Mouse (Mus musculus): ENCODE measurements at regions not wholly inside any gene's neighbourhood (a gene's known extent, or its start where the extent isn't known, plus 50 kb on each side); places are given as distances from the start of the nearest gene placed in this dataset.
A peak's percentile ranks its signal among the peaks of the same experiment; 100 is the strongest.

DNA sequence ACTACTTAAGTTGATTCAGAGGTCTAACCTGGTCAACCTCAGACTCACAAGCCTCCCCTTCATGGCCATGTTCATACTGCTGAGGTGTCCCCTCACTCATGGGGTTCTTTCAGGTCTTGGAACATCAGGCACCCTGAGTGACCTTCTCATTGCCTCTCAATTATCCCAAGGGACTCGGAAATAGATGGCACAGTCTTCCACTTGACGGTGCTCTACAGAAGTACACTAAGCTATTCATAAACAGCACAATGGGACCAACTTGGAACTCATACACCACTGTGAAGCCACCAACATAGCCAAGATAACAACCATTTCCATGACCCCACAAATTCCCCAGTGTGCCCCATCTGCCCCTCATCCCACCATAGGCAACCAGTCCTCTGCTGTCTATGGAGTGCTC lies 118.4 kb downstream of the Srek1 start:
- Histone ChIP-seq H3K4me1 (ENCODE audit: control insufficient read depth, insufficient read depth, low read depth, low read length) (peaks cover 3% of the 10 kb centered on the region; the same call in 1 of the 2 replicates), H3K4me3 (ENCODE audit: low read length) (no peak overlapping the region), H3K27ac (ENCODE audit: low read depth, low read length) (no peak overlapping the region), H3K27me3 (replicated peaks; ENCODE audit: control insufficient read depth, insufficient read depth, low read length) (no peaks in the 10 kb centered on the region), H3K36me3 (ENCODE audit: control insufficient read depth, insufficient read depth, low read length) (no peaks in the 10 kb centered on the region), H3K9me3 (ENCODE audit: control insufficient read depth, low read length) (no peaks in the 10 kb centered on the region), H3K4me2 (ENCODE audit: low read length) (no peak overlapping the region), H3K9ac (ENCODE audit: low read depth, low read length) (no peak overlapping the region)
- no peak for ATAC-seq
- WGBS = 90% methylated on average over 2 of the region's 2 CpGs

DNA sequence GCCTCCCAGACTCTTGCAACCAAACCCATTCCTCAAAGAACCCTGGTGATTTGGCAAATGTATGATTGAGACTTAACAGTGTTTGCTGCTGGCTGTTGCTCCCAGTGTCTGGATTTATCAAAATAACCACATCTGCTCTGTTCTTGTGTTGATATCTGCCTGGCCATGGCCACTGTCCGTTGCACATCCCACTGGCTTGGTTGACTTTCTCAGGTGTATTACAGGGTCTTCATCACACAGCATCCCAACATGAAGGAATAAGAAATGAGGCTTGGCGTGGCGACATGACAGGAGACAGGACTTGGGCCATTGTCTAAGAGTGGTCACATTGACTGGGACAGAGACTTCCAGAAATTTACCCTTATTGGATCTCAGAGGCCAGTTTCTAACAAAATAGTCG lies 121.2 kb downstream of the Srek1 start:
- Histone ChIP-seq H3K9ac (ENCODE audit: low read depth, low read length) (no peak overlapping the region), H3K4me2 (ENCODE audit: low read length) (no peak overlapping the region), H3K36me3 (ENCODE audit: control insufficient read depth, insufficient read depth, low read length) (no peaks in the 10 kb centered on the region), H3K27me3 (replicated peaks; ENCODE audit: control insufficient read depth, insufficient read depth, low read length) (no peaks in the 10 kb centered on the region), H3K9me3 (ENCODE audit: control insufficient read depth, low read length) (no peaks in the 10 kb centered on the region), H3K27ac (ENCODE audit: low read depth, low read length) (no peak overlapping the region), H3K4me1 (ENCODE audit: control insufficient read depth, insufficient read depth, low read depth, low read length) (no peaks in the 10 kb centered on the region), H3K4me3 (ENCODE audit: low read length) (no peak overlapping the region)
- no peak for ATAC-seq
- 87% methylated on average over 4 of the region's 4 CpGs for WGBS

DNA sequence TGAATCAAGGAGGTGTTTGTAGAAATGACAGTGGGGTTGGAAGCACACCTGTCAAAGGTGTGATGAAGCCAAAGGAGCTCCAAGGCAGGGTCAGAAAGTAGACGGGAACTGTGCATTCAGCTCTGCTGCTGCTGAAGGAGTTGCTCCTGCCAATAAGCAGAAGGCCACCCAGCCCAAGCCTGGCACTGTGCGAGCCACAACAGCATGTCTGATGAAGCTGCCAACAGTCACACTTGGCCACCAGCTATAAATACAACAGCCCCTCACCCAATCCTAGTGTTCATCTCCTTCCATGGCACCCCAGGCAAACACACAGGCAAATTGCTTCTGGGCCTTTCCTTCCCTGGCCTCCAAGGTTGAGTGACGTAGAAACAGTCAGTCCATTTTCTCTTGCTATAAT lies 125.0 kb downstream of the Srek1 start:
- H3K4me2 ChIP-seq (ENCODE audit: low read length) = no peak overlapping the region
- ATAC-seq = no peak
- no peaks in the 10 kb centered on the region for H3K36me3 ChIP-seq (ENCODE audit: control insufficient read depth, insufficient read depth, low read length)
- H3K4me1 ChIP-seq (ENCODE audit: control insufficient read depth, insufficient read depth, low read depth, low read length) = no peaks in the 10 kb centered on the region
- no peak overlapping the region for H3K27ac ChIP-seq (ENCODE audit: low read depth, low read length)
- H3K27me3 ChIP-seq (replicated peaks; ENCODE audit: control insufficient read depth, insufficient read depth, low read length) = no peaks in the 10 kb centered on the region
- 82% methylated on average over 3 of the region's 3 CpGs for WGBS
- H3K9me3 ChIP-seq (ENCODE audit: control insufficient read depth, low read length) = no peaks in the 10 kb centered on the region
- no peak overlapping the region for H3K9ac ChIP-seq (ENCODE audit: low read depth, low read length)
- no peak overlapping the region for H3K4me3 ChIP-seq (ENCODE audit: low read length)

DNA sequence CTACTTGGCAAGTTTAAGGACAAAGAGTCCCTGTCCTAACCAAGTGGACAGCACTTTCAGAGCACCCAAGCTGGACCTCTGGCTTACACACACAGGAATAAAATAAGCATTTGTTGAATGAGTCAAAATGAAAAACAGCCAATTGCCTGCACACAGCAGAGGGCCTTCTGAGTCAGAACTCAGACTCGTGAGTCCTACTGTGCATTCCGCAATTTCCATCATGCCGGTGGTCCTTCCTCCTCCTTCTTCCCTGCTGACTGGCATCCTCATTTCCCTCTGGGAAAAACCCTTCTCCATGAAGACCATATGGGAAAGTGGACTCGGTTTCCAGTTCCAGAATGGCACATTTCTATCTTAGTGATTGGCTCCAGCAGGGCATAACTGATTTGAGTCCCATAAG lies 126.4 kb downstream of the Srek1 start:
- WGBS = 68% methylated on average over 4 of the region's 4 CpGs
- ATAC-seq = no peak
- H3K4me3 ChIP-seq (ENCODE audit: low read length) = no peak overlapping the region
- no peaks in the 10 kb centered on the region for H3K36me3 ChIP-seq (ENCODE audit: control insufficient read depth, insufficient read depth, low read length)
- H3K27me3 ChIP-seq (replicated peaks; ENCODE audit: control insufficient read depth, insufficient read depth, low read length) = no peaks in the 10 kb centered on the region
- H3K9ac ChIP-seq (ENCODE audit: low read depth, low read length) = no peak overlapping the region
- H3K27ac ChIP-seq (ENCODE audit: low read depth, low read length) = no peak overlapping the region
- no peak overlapping the region for H3K4me2 ChIP-seq (ENCODE audit: low read length)
- H3K4me1 ChIP-seq (ENCODE audit: control insufficient read depth, insufficient read depth, low read depth, low read length) = no peaks in the 10 kb centered on the region
- no peaks in the 10 kb centered on the region for H3K9me3 ChIP-seq (ENCODE audit: control insufficient read depth, low read length)

DNA sequence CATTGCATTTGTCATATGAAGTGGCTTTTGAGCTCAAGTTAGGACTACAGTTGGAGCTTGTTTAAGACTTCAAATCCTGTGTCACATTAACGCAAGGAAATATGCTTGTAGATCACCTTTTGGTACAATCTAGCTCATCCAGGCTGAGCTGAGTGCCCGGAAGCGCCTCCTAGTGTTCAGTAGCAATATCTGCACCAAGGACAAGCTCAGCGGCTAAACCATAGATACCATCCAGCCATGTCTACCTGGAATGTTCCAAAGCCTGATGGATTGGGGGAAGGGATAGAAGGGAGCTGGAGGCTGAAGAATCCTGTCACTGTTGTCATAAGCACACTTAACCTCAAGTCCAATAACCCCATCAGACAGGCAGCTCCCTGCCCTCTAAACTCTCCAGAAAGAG lies 128.4 kb downstream of the Srek1 start:
- 42% methylated on average over 4 of the region's 4 CpGs for WGBS
- no peak for ATAC-seq
- H3K4me2 ChIP-seq (ENCODE audit: low read length) = no peak overlapping the region
- H3K36me3 ChIP-seq (ENCODE audit: control insufficient read depth, insufficient read depth, low read length) = no peaks in the 10 kb centered on the region
- H3K27ac ChIP-seq (ENCODE audit: low read depth, low read length) = no peak overlapping the region
- no peaks in the 10 kb centered on the region for H3K4me1 ChIP-seq (ENCODE audit: control insufficient read depth, insufficient read depth, low read depth, low read length)
- H3K9me3 ChIP-seq (ENCODE audit: control insufficient read depth, low read length) = no peaks in the 10 kb centered on the region
- no peak overlapping the region for H3K4me3 ChIP-seq (ENCODE audit: low read length)
- no peaks in the 10 kb centered on the region for H3K27me3 ChIP-seq (replicated peaks; ENCODE audit: control insufficient read depth, insufficient read depth, low read length)
- H3K9ac ChIP-seq (ENCODE audit: low read depth, low read length) = no peak overlapping the region

DNA sequence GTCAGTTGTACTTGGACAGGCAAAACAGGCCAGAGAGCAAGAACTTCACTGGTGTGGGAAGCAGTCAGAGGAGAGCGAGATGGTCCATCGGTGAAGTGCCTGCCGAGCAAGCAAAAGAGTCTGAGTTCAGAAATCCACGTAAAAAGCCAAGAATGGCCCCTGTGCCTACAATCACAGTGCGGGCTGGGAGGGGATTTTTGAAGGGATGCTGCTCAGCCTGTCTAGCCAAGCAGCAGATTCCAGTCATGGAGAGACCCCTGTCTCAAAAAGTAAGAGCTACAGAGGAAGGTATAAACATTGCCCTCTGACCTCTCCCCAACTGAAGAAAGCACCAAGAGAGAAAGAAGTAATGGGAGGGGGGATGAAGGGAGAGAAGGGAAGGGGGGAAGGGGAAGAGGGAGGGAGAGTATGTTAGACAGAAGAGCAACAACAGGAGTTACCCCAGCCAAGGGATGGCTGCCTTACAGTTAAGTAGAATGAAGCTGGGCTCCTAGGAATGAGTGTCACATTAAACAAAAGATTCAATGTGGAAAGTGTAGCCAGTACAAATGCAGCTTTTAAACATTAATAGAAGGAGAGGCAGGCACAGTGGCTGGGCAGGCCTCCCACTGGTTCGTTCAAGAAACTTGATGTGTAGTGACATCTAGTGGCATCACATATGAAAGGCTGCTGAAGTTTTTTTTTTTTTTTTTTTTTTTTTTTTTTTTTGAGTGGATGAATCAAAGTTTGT lies 130.2 kb downstream of the Srek1 start:
- Histone ChIP-seq H3K4me2 (ENCODE audit: low read length) (no peak overlapping the region), H3K4me1 (ENCODE audit: control insufficient read depth, insufficient read depth, low read depth, low read length) (no peaks in the 10 kb centered on the region), H3K27me3 (replicated peaks; ENCODE audit: control insufficient read depth, insufficient read depth, low read length) (no peaks in the 10 kb centered on the region), H3K9me3 (ENCODE audit: control insufficient read depth, low read length) (no peaks in the 10 kb centered on the region), H3K36me3 (ENCODE audit: control insufficient read depth, insufficient read depth, low read length) (no peaks in the 10 kb centered on the region), H3K27ac (ENCODE audit: low read depth, low read length) (no peak overlapping the region), H3K4me3 (ENCODE audit: low read length) (no peak overlapping the region), H3K9ac (ENCODE audit: low read depth, low read length) (no peak overlapping the region)
- 48% methylated on average over 6 of the region's 6 CpGs for WGBS
- ATAC-seq = peak; percentile 89

DNA sequence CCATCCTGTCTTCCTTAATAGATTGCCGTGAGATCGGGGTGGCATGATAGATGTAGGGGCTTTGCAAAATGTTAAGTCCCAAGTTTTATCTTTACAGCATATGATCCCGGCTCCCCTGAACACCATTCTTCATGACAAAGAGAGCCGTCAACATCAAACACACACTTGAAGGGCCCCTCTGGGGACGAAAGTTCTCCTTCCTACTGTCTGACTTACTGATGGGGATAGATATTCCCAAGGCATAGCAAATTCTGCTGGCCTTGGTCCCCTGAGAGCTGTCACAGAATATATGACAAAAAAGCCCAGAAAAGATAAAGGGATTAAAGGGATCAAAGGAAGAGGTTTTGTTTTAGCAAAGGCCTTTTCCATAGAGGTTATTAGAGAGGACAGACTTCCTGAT lies 130.9 kb downstream of the Srek1 start:
- H3K36me3 ChIP-seq (ENCODE audit: control insufficient read depth, insufficient read depth, low read length) = no peaks in the 10 kb centered on the region
- ATAC-seq = no peak
- no peak overlapping the region for H3K27ac ChIP-seq (ENCODE audit: low read depth, low read length)
- H3K4me1 ChIP-seq (ENCODE audit: control insufficient read depth, insufficient read depth, low read depth, low read length) = no peaks in the 10 kb centered on the region
- no peaks in the 10 kb centered on the region for H3K9me3 ChIP-seq (ENCODE audit: control insufficient read depth, low read length)
- H3K9ac ChIP-seq (ENCODE audit: low read depth, low read length) = no peak overlapping the region
- no peak overlapping the region for H3K4me2 ChIP-seq (ENCODE audit: low read length)
- H3K27me3 ChIP-seq (replicated peaks; ENCODE audit: control insufficient read depth, insufficient read depth, low read length) = no peaks in the 10 kb centered on the region
- 46% methylated on average over 5 of the region's 5 CpGs for WGBS
- H3K4me3 ChIP-seq (ENCODE audit: low read length) = no peak overlapping the region

DNA sequence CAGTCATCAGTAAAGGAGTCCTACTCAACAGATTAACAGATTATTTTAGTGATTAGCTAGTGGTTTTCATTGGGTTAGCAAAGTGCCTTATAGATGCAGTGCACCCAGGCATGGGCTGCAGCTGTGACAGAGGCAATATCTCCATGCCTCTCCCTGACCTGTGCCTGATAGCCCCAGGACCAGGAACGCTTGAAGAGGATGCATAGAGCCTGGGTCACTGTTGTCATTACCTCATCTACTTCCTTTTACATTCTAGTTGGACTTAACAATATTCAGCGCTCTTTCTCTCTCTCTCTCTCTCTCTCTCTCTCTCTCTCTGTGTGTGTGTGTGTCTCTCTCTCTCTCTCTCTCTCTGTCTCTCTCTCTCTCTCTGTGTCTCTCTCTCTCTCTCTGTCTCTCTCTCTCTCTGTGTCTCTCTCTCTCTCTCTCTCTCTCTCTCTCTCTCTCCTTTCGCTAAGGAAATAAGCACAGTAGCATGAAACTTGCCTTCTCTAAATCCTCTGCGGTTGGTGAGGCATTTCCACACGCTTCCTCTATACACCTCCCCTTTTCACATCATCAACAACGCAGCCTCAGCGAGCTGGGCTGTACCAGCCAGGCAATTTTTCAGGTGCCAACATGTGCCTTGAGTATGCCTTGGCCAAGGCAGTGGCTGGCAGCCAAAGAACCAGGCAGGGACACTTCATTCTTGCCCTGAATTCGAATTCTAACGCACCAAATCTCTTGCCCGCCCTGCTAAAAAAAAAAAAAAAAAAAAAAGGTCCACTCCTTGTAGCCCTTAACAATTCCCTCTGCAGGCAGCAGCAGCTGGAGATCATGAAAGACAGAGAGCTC lies 131.6 kb downstream of the Srek1 start:
- Histone ChIP-seq H3K4me1 (ENCODE audit: control insufficient read depth, insufficient read depth, low read depth, low read length) (no peaks in the 10 kb centered on the region), H3K4me3 (ENCODE audit: low read length) (no peak overlapping the region), H3K4me2 (ENCODE audit: low read length) (no peak overlapping the region), H3K9ac (ENCODE audit: low read depth, low read length) (no peak overlapping the region), H3K27ac (ENCODE audit: low read depth, low read length) (no peak overlapping the region), H3K9me3 (ENCODE audit: control insufficient read depth, low read length) (no peaks in the 10 kb centered on the region), H3K36me3 (ENCODE audit: control insufficient read depth, insufficient read depth, low read length) (no peaks in the 10 kb centered on the region), H3K27me3 (replicated peaks; ENCODE audit: control insufficient read depth, insufficient read depth, low read length) (no peaks in the 10 kb centered on the region)
- ATAC-seq = no peak
- WGBS = 75% methylated on average over 10 of the region's 10 CpGs

DNA sequence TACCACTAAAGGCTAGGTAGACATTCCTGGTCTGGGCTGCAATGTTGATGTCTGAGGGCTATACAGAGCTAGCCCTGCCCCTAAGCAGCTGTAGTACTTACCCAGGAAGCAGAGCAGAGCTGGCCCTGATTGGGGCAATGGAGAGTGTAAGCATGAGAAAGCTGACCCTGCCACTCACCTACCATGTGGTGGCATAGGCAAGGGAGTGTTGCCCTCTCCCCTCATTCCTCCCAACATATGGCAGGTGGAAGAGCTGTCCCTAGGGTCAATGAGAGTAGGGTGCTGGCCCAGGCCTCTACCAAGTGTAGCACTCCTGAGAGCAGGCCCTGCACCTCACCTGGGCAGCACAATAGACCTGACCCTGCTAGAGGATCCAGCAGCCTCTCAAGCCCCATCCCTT lies 136.4 kb downstream of the Srek1 start:
- Histone ChIP-seq H3K4me3 (ENCODE audit: low read length) (no peak overlapping the region), H3K4me2 (ENCODE audit: low read length) (no peak overlapping the region), H3K9me3 (ENCODE audit: control insufficient read depth, low read length) (no peaks in the 10 kb centered on the region), H3K27ac (ENCODE audit: low read depth, low read length) (no peak overlapping the region), H3K9ac (ENCODE audit: low read depth, low read length) (no peak overlapping the region), H3K27me3 (replicated peaks; ENCODE audit: control insufficient read depth, insufficient read depth, low read length) (no peaks in the 10 kb centered on the region), H3K36me3 (ENCODE audit: control insufficient read depth, insufficient read depth, low read length) (no peaks in the 10 kb centered on the region), H3K4me1 (ENCODE audit: control insufficient read depth, insufficient read depth, low read depth, low read length) (no peaks in the 10 kb centered on the region)
- ATAC-seq = no peak
